Mouse (Mus musculus): ENCODE data around the gene Msantd2. TPM values are rescaled to one million over a fixed set of nuclear protein-coding genes. Genes with fewer than 3 reads are reported as not detected.

Gene Msantd2
- polyA plus RNA-seq, 1 experiment from 2014 or later, result 24.8 TPM

DNA sequence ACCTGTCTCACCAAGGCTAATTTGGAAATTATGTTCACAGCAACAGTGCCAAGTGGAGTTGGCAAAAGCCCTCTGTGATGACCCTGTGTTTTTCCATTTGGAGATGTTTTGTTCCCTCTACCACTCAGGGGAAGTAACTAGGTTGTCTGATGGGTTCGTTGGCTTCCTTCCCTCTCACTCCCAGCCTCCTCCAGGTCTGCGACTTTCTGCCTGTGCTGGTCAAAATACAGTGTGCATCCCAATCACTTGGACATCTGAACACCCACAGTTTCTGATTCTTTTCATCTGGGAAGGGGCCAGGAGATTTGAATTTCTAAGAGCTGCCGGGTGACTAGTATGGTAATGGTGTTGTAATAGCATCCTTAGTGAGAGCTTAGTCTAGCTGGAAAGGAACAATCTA lies 27.5 kb upstream of the Msantd2 start:
- Histone ChIP-seq H3K27ac (replicated peaks) (no peak overlapping the region), H3K27me3 (peaks cover 67% of the 10 kb centered on the region), H3K4me3 (replicated peaks) (no peak overlapping the region), H3K4me1 (peaks cover 16% of the 10 kb centered on the region), H3K4me2 (replicated peaks) (no peak overlapping the region), H3K9ac (no peak overlapping the region), H3K36me3 (no peaks in the 10 kb centered on the region), H3K9me3 (replicated peaks) (no peaks in the 10 kb centered on the region)
- no peak for ATAC-seq (ENCODE audit: insufficient number of reproducible peaks, low FRiP score, low TSS enrichment, low read depth)
- 15% methylated on average over 3 of the region's 3 CpGs for WGBS

- Histone ChIP-seq H3K9me3 (replicated peaks) (no peaks in the 10 kb centered on the region), H3K4me1 (peaks cover 13% of the 10 kb centered on the region), H3K36me3 (no peaks in the 10 kb centered on the region), H3K27ac (replicated peaks) (no peak overlapping the region), H3K27me3 (peaks cover 55% of the 10 kb centered on the region), H3K4me3 (replicated peaks) (no peak overlapping the region), H3K9ac (no peak overlapping the region), H3K4me2 (replicated peaks) (no peak overlapping the region)
- WGBS, result 13% methylated on average over 7 of the region's 7 CpGs
- no peak for ATAC-seq (ENCODE audit: insufficient number of reproducible peaks, low FRiP score, low TSS enrichment, low read depth)
Measured at GRCm38 (mm10) chr9:37462764-37463163, 26.4 kb upstream of the Msantd2 start.

GRCm38 (mm10) chr9:37473611-37474125 lies 15.5 kb upstream of the Msantd2 start:
- Histone ChIP-seq H3K9ac (no peak overlapping the region), H3K4me2 (replicated peaks) (no peak overlapping the region), H3K9me3 (replicated peaks) (no peaks in the 10 kb centered on the region), H3K4me1 (no peaks in the 10 kb centered on the region), H3K36me3 (no peaks in the 10 kb centered on the region), H3K27ac (replicated peaks) (no peak overlapping the region), H3K4me3 (replicated peaks) (no peak overlapping the region), H3K27me3 (no peaks in the 10 kb centered on the region)
- WGBS, result 63% methylated on average over 3 of the region's 3 CpGs
- ATAC-seq (ENCODE audit: insufficient number of reproducible peaks, low FRiP score, low TSS enrichment, low read depth), result no peak

GRCm38 (mm10) chr9:37474923-37475322 lies 14.2 kb upstream of the Msantd2 start:
- Histone ChIP-seq H3K27me3 (no peaks in the 10 kb centered on the region), H3K27ac (replicated peaks) (no peak overlapping the region), H3K9ac (no peak overlapping the region), H3K4me1 (no peaks in the 10 kb centered on the region), H3K4me3 (replicated peaks) (no peak overlapping the region), H3K4me2 (replicated peaks) (no peak overlapping the region), H3K36me3 (no peaks in the 10 kb centered on the region), H3K9me3 (replicated peaks) (no peaks in the 10 kb centered on the region)
- 81% methylated on average over 7 of the region's 7 CpGs for WGBS
- no peak for ATAC-seq (ENCODE audit: insufficient number of reproducible peaks, low FRiP score, low TSS enrichment, low read depth)

DNA sequence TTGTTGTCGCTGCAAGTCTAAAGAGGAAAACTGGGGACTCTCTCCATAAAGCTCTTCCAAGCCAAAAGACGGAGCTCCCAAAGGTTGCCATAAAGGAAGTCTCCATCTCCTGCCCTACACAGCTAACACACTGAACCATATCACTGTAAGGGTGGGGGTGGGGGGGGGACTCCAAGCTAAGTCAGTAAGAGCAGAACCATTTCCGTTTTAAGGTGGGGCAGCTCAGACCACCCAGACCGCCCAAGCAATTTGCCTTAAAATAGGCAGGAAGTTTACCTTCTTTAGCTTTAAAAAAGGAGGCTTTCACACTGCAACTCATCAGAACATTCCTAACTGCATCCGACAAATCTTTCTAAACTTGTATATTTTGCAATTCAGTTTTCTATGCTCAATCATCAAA lies 4.0 kb upstream of the Msantd2 start:
- Histone ChIP-seq H3K27me3 (no peaks in the 10 kb centered on the region), H3K27ac (replicated peaks) (no peak overlapping the region), H3K4me2 (replicated peaks) (no peak overlapping the region), H3K4me1 (peaks cover 9% of the 10 kb centered on the region), H3K9ac (no peak overlapping the region), H3K4me3 (replicated peaks) (no peak overlapping the region), H3K9me3 (replicated peaks) (no peaks in the 10 kb centered on the region), H3K36me3 (no peaks in the 10 kb centered on the region)
- 67% methylated on average over 5 of the region's 5 CpGs for WGBS
- ATAC-seq (ENCODE audit: insufficient number of reproducible peaks, low FRiP score, low TSS enrichment, low read depth), result no peak

- H3K27ac ChIP-seq (replicated peaks), result peak overlapping the region; percentile 99
- no peak for ATAC-seq (ENCODE audit: insufficient number of reproducible peaks, low FRiP score, low TSS enrichment, low read depth)
- H3K4me1 ChIP-seq, result peaks cover 16% of the 10 kb centered on the region
- peak overlapping the region; percentile 92 for H3K4me3 ChIP-seq (replicated peaks)
- H3K27me3 ChIP-seq, result no peaks in the 10 kb centered on the region
- 0 out of 2 replicates have a peak, but pooled peaks cover 2% of the 10 kb centered on the region for H3K36me3 ChIP-seq
- H3K9ac ChIP-seq, result peak overlapping the region; percentile 93
- no peaks in the 10 kb centered on the region for H3K9me3 ChIP-seq (replicated peaks)
- peak overlapping the region; percentile 78 for H3K4me2 ChIP-seq (replicated peaks)
- WGBS, result 45% methylated on average over 4 of the region's 4 CpGs
Measured at GRCm38 (mm10) chr9:37488041-37488440, 1.1 kb upstream of the Msantd2 start.

DNA sequence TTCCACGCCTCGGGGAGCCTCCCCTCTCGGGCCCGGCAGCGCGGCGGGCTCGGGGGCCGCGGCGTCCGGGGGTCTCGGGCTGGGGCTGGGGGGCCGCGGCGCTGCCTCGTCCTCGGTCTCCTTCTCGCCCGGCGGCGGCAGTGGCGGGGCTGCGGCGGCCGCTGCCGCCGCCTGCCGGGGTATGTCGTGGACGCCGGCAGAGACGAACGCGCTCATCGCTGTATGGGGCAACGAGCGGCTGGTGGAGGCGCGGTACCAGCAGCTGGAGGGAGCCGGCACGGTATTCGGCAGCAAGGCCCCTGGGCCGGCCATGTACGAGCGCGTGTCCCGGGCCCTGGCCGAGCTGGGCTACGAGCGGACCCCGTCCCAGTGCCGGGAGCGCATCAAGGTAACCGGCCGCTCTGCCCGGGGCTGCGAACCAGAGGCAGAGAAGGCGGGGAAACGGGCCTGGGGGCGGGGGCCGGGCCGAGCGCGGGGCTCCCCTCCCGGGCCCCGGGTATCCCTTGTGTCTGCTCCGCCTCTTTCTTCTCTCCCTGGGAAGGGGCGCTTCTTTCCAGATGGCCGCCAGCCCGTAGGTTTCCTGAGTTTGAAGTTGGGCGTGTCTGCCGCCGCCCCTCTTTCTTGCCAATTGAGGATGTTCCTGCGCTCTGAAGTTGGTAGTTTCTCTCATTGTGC lies 464 bp downstream of the Msantd2 start:
- 0 out of 2 replicates have a peak, but pooled peaks cover 2% of the 10 kb centered on the region for H3K36me3 ChIP-seq
- ATAC-seq (ENCODE audit: insufficient number of reproducible peaks, low FRiP score, low TSS enrichment, low read depth), result peak; percentile 63
- no peaks in the 10 kb centered on the region for H3K9me3 ChIP-seq (replicated peaks)
- peak overlapping the region; percentile 92 for H3K4me3 ChIP-seq (replicated peaks)
- H3K9ac ChIP-seq, result peak overlapping the region; percentile 93
- H3K27me3 ChIP-seq, result no peaks in the 10 kb centered on the region
- H3K4me1 ChIP-seq, result peaks cover 16% of the 10 kb centered on the region
- peak overlapping the region; percentile 78 for H3K4me2 ChIP-seq (replicated peaks)
- WGBS, result 0% methylated on average over 63 of the region's 75 CpGs
- peak overlapping the region; percentile 99 for H3K27ac ChIP-seq (replicated peaks)

DNA sequence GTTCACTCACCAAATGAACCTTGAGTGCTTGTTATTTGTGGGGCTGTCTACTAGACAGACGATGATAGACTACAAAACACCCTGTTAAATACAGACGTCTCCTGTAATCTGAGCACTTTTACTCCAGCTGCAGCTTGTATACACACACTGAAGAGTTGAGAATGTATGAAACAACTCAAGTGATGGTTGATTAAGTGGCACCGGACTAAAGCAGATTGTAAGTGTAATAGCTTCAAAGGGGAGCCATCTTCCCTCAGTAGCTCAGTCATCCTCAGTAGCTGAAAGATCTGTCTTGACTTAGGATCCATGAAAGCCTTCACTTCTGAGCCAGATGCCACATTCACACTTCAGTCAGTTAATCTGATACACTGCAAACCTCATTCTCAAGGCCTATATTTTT lies 6.6 kb downstream of the Msantd2 start:
- 45% methylated on average over 3 of the region's 3 CpGs for WGBS

GRCm38 (mm10) chr9:37496325-37496724 lies 7.2 kb downstream of the Msantd2 start:
- Histone ChIP-seq H3K4me3 (replicated peaks) (no peak overlapping the region), H3K9me3 (replicated peaks) (no peaks in the 10 kb centered on the region)
- no peak for ATAC-seq (ENCODE audit: insufficient number of reproducible peaks, low FRiP score, low TSS enrichment, low read depth)

More for the DNA sequence above, 6.6 kb downstream of the Msantd2 start:
- 0 out of 2 replicates have a peak, but pooled peaks cover 7% of the 10 kb centered on the region for H3K36me3 ChIP-seq
- H3K9ac ChIP-seq, result no peak overlapping the region
- H3K27me3 ChIP-seq, result no peaks in the 10 kb centered on the region
- no peak for ATAC-seq (ENCODE audit: insufficient number of reproducible peaks, low FRiP score, low TSS enrichment, low read depth)
- H3K27ac ChIP-seq (replicated peaks), result no peak overlapping the region
- H3K4me1 ChIP-seq, result peaks cover 1% of the 10 kb centered on the region; the same call in 1 of the 2 replicates
- no peak overlapping the region for H3K4me2 ChIP-seq (replicated peaks)
- no peaks in the 10 kb centered on the region for H3K9me3 ChIP-seq (replicated peaks)
- H3K4me3 ChIP-seq (replicated peaks), result no peak overlapping the region

DNA sequence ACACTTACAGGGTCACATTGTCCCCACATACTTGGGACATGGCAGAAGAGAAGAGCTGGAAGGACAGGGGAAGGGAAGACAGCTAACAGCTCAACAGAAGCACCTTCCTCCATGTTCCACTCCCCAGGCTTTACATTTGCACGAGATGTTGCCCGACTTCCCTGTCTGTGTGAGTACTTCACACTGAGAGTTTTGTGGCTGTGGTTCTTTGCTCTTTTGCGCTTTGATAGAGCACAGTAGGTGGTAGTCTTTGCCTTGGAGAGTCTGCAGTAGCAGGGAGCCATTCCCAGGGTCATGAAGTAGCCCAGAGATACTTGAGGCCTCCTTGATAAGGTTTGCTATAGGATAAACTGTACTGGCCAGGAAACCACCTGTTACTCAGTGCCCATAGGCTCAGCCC lies 11.1 kb downstream of the Msantd2 start:
- 80% methylated on average over 3 of the region's 3 CpGs for WGBS
- no peak overlapping the region for H3K9ac ChIP-seq

More at GRCm38 (mm10) chr9:37496325-37496724, 7.2 kb downstream of the Msantd2 start:
- Histone ChIP-seq H3K36me3 (0 out of 2 replicates have a peak, but pooled peaks cover 7% of the 10 kb centered on the region), H3K9ac (no peak overlapping the region), H3K4me1 (no peaks in the 10 kb centered on the region), H3K4me2 (replicated peaks) (no peak overlapping the region), H3K27me3 (no peaks in the 10 kb centered on the region), H3K27ac (replicated peaks) (no peak overlapping the region)

DNA sequence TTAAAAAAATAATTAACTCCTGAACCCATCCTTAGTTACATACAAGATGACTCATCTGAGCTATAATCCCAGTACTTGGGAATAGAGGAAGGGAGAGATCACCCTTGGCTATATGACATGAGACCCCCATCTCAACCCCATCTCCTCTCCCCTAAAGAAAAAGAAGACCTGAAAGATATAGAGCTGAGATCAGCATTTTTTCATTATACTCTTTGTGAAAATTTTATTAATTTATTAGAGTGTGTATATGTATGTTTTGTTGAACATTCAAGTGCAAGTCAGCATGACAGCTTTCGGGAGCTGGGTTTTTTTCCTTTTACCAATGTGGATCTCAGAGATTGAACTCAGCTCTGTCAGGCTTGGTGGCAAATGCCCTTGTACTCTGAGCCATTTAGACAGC lies 12.1 kb downstream of the Msantd2 start:
- Histone ChIP-seq H3K27ac (replicated peaks) (no peak overlapping the region), H3K9ac (no peak overlapping the region), H3K4me3 (replicated peaks) (no peak overlapping the region), H3K27me3 (no peaks in the 10 kb centered on the region), H3K4me1 (no peaks in the 10 kb centered on the region), H3K36me3 (0 out of 2 replicates have a peak, but pooled peaks cover 5% of the 10 kb centered on the region), H3K4me2 (replicated peaks) (no peak overlapping the region), H3K9me3 (replicated peaks) (no peaks in the 10 kb centered on the region)
- WGBS, result 95% methylated on average over 1 of the region's 1 CpGs
- no peak for ATAC-seq (ENCODE audit: insufficient number of reproducible peaks, low FRiP score, low TSS enrichment, low read depth)

More for the DNA sequence above, 11.1 kb downstream of the Msantd2 start:
- no peaks in the 10 kb centered on the region for H3K4me1 ChIP-seq
- no peaks in the 10 kb centered on the region for H3K27me3 ChIP-seq
- no peak for ATAC-seq (ENCODE audit: insufficient number of reproducible peaks, low FRiP score, low TSS enrichment, low read depth)
- no peak overlapping the region for H3K4me2 ChIP-seq (replicated peaks)
- no peak overlapping the region for H3K27ac ChIP-seq (replicated peaks)
- H3K9me3 ChIP-seq (replicated peaks), result no peaks in the 10 kb centered on the region
- H3K36me3 ChIP-seq, result 0 out of 2 replicates have a peak, but pooled peaks cover 5% of the 10 kb centered on the region
- no peak overlapping the region for H3K4me3 ChIP-seq (replicated peaks)

GRCm38 (mm10) chr9:37504348-37504747 lies 15.2 kb downstream of the Msantd2 start:
- ATAC-seq (ENCODE audit: insufficient number of reproducible peaks, low FRiP score, low TSS enrichment, low read depth), result no peak
- Histone ChIP-seq H3K27me3 (no peaks in the 10 kb centered on the region), H3K4me3 (replicated peaks) (no peak overlapping the region), H3K9me3 (replicated peaks) (no peaks in the 10 kb centered on the region), H3K27ac (replicated peaks) (no peak overlapping the region), H3K36me3 (0 out of 2 replicates have a peak, but pooled peaks cover 5% of the 10 kb centered on the region), H3K4me1 (no peaks in the 10 kb centered on the region), H3K9ac (no peak overlapping the region), H3K4me2 (replicated peaks) (no peak overlapping the region)
